Mouse (Mus musculus) intestine, embryonic 16.5 days (tissue): ENCODE results near the gene Scn8a. TPM values are rescaled to one million over a fixed set of nuclear protein-coding genes. Genes with fewer than 3 reads are reported as not detected.

ENCODE experiments used
- ATAC-seq: fragments of 200-750 bp; cut with Nextera tagmentation; 2 replicates; pipeline ENCODE4 v1.8.0; 2017; ENCODE audit warnings: moderate TSS enrichment, moderate library complexity
- H3K27ac ChIP-seq: fragments of 300-500 bp; sonication (generic); 2 replicates; pipeline ENCODE4 v1.5.1; 2014; ENCODE audit warnings: mild to moderate bottlenecking, low read length
- H3K27me3 ChIP-seq: fragments of 300-500 bp; sonication (generic); replicated peaks from 2 replicates; pipeline ENCODE4 v1.6.1; 2014; ENCODE audit warnings: low read length, control low read depth, mixed read lengths; ENCODE audit not compliant: control insufficient read depth, insufficient read depth
- H3K36me3 ChIP-seq: fragments of 300-500 bp; sonication (generic); 2 replicates; pipeline ENCODE4 v1.6.1; 2014; ENCODE audit warnings: low read length, control low read depth; ENCODE audit not compliant: control insufficient read depth, insufficient read depth
- H3K4me1 ChIP-seq: fragments of 300-500 bp; sonication (generic); 2 replicates; pipeline ENCODE4 v1.6.1; 2014; ENCODE audit warnings: low read length, control low read depth, mixed read lengths; ENCODE audit not compliant: control insufficient read depth, insufficient read depth
- H3K4me2 ChIP-seq: fragments of 300-500 bp; sonication (generic); 2 replicates; pipeline ENCODE4 v1.6.1; 2014; ENCODE audit warnings: low read depth, low read length, control low read depth
- H3K4me3 ChIP-seq: fragments of 300-500 bp; sonication (generic); 2 replicates; pipeline ENCODE4 v1.5.1; 2014; ENCODE audit warnings: mild to moderate bottlenecking, low read length
- H3K9ac ChIP-seq: fragments of 300-500 bp; sonication (generic); 2 replicates; pipeline ENCODE4 v1.6.1; 2014; ENCODE audit warnings: low read depth, low read length
- H3K9me3 ChIP-seq: fragments of 300-500 bp; sonication (generic); 2 replicates; pipeline ENCODE4 v1.6.1; 2016; ENCODE audit warnings: low read length, control low read depth; ENCODE audit not compliant: control insufficient read depth
- WGBS: fragments of 180-500 bp; shearing (Covaris S2); extraction: QIAGEN DNeasy Blood & Tissue Kit; methylation state at CpG from one replicate; pipeline ENCODE4 v1.1.7; 2014; 5-methylcytosine and 5-hydroxymethylcytosine counted together
- polyA plus RNA-seq: library from polyadenylated mRNA; unstranded; fragments of >200 nt; fragmentation: Nextera tagmentation; extraction: Ambion mirVana; gene quantifications from 2 replicates; pipeline ENCODE4 v1.2.1, GENCODE M21; 2015

The Scn8a gene
- polyA plus RNA-seq, 1 experiment from 2014 or later, result 0.95 TPM

- no peak overlapping the region for H3K4me3 ChIP-seq
- no peaks in the 10 kb centered on the region for H3K27me3 ChIP-seq
- no peaks in the 10 kb centered on the region for H3K9me3 ChIP-seq
- H3K4me1 ChIP-seq, result peaks cover 20% of the 10 kb centered on the region
- no peak overlapping the region for H3K4me2 ChIP-seq
- ATAC-seq, result peak; percentile 36; the same call in 1 of the 2 replicates
- H3K27ac ChIP-seq, result no peak overlapping the region
- no peak overlapping the region for H3K9ac ChIP-seq
- 42% methylated on average over 6 of the region's 6 CpGs for WGBS
- no peaks in the 10 kb centered on the region for H3K36me3 ChIP-seq
These were observed 224.3 kb downstream of the Scn8a start for GRCm38 (mm10) chr15:101093988-101094387.

GRCm38 (mm10) chr15:101094979-101095378 is 225.3 kb downstream of the Scn8a start:
- Histone ChIP-seq H3K9me3 (no peaks in the 10 kb centered on the region), H3K4me2 (no peak overlapping the region), H3K9ac (no peak overlapping the region), H3K36me3 (no peaks in the 10 kb centered on the region), H3K27ac (no peak overlapping the region), H3K27me3 (no peaks in the 10 kb centered on the region; the same call in 1 of the 2 replicates), H3K4me1 (peaks cover 20% of the 10 kb centered on the region), H3K4me3 (no peak overlapping the region)
- WGBS, result 57% methylated on average over 9 of the region's 9 CpGs
- no peak for ATAC-seq

GRCm38 (mm10) chr15:101095392-101095791 is 225.7 kb downstream of the Scn8a start:
- H3K4me1 ChIP-seq, result peaks cover 20% of the 10 kb centered on the region

More at GRCm38 (mm10) chr15:101095392-101095791, 225.7 kb downstream of the Scn8a start:
- no peaks in the 10 kb centered on the region; the same call in 1 of the 2 replicates for H3K27me3 ChIP-seq
- WGBS, result 68% methylated on average over 3 of the region's 3 CpGs
- H3K4me3 ChIP-seq, result no peak overlapping the region
- H3K4me2 ChIP-seq, result no peak overlapping the region
- H3K9ac ChIP-seq, result no peak overlapping the region
- no peak for ATAC-seq
- H3K27ac ChIP-seq, result no peak overlapping the region
- no peaks in the 10 kb centered on the region for H3K9me3 ChIP-seq
- H3K36me3 ChIP-seq, result no peaks in the 10 kb centered on the region

Other genes starting within 250 kb of the Scn8a start
- 47.9 and 51.3 TPM in 2 replicates for gene Smagp, start 232.9 kb upstream of the Scn8a start, polyA plus RNA-seq
- 8.0 and 9.2 TPM in 2 replicates for gene Bin2, start 200.3 kb upstream of the Scn8a start, polyA plus RNA-seq
- gene Cela1, start 181.9 kb upstream of the Scn8a start, polyA plus RNA-seq, result 180 and 240 TPM in 2 replicates
- gene Galnt6, start 140.5 kb upstream of the Scn8a start, polyA plus RNA-seq, result 7.6 and 8.8 TPM in 2 replicates
- gene Slc4a8, start 108.1 kb upstream of the Scn8a start, polyA plus RNA-seq, result 3.2 and 4.5 TPM in 2 replicates
- not detected in 2 replicates for gene Gm47841, start 177.5 kb downstream of the Scn8a start, polyA plus RNA-seq
- 0.12 TPM in 2 replicates for gene Fignl2, start 208.7 kb downstream of the Scn8a start, polyA plus RNA-seq
- not detected in 2 replicates for gene Ankrd33, start 245.9 kb downstream of the Scn8a start, polyA plus RNA-seq